Mouse (Mus musculus) limb, embryonic 13.5 days (tissue): ENCODE results near the gene Med13l. TPM values are rescaled to one million over a fixed set of nuclear protein-coding genes. Genes with fewer than 3 reads are reported as not detected.

ENCODE experiments used
- ATAC-seq: fragments of 200-750 bp; cut with Nextera tagmentation; 2 replicates; pipeline ENCODE4 v1.8.0; 2017; ENCODE audit warnings: low read depth, moderate number of reproducible peaks, moderate TSS enrichment; ENCODE audit not compliant: low FRiP score
- H3K27ac ChIP-seq: fragments of 300-500 bp; sonication (generic); 2 replicates; pipeline ENCODE4 v1.5.1; 2015; ENCODE audit warnings: inconsistent platforms, mild to moderate bottlenecking, moderate library complexity
- H3K27me3 ChIP-seq: fragments of 300-500 bp; sonication (generic); 2 replicates; pipeline ENCODE4 v1.6.1; 2015; ENCODE audit warnings: mild to moderate bottlenecking, inconsistent platforms
- H3K36me3 ChIP-seq: fragments of 300-500 bp; sonication (generic); 2 replicates; pipeline ENCODE4 v1.6.1; 2015; ENCODE audit warnings: inconsistent platforms, mild to moderate bottlenecking, moderate library complexity
- H3K4me1 ChIP-seq: fragments of 300-500 bp; sonication (generic); 2 replicates; pipeline ENCODE4 v1.6.1; 2015; ENCODE audit warnings: inconsistent platforms
- H3K4me2 ChIP-seq: fragments of 300-500 bp; sonication (generic); replicated peaks from 2 replicates; pipeline ENCODE4 v1.6.1; 2015; ENCODE audit warnings: inconsistent platforms, mild to moderate bottlenecking, moderate library complexity
- H3K4me3 ChIP-seq: fragments of 300-500 bp; sonication (generic); 2 replicates; pipeline ENCODE4 v1.5.1; 2015; ENCODE audit warnings: moderate library complexity, mild to moderate bottlenecking, inconsistent platforms
- H3K9ac ChIP-seq: fragments of 300-500 bp; sonication (generic); 2 replicates; pipeline ENCODE4 v1.6.1; 2015; ENCODE audit warnings: mild to moderate bottlenecking, inconsistent platforms
- H3K9me3 ChIP-seq: fragments of 300-500 bp; sonication (generic); 2 replicates; pipeline ENCODE4 v1.6.1; 2016; ENCODE audit warnings: inconsistent platforms
- whole genome bisulfite sequencing: fragments of 180-500 bp; shearing (Covaris S2); methylation state at CpG from one replicate; pipeline ENCODE4 v1.1.7; 2015; 5-methylcytosine and 5-hydroxymethylcytosine counted together
- polyA plus RNA-seq: library from polyadenylated mRNA; unstranded; fragments of >200 nt; fragmentation: Nextera tagmentation; extraction: Ambion mirVana; gene quantifications from 2 replicates; pipeline ENCODE4 v1.2.1, GENCODE M21; 2015

The Med13l gene
- polyA plus RNA-seq, 1 experiment from 2014 or later = 19.1 TPM

GRCm38 (mm10) chr5:118558841-118559240 lies 1.6 kb upstream of the Med13l start:
- H3K4me3 ChIP-seq = peak overlapping the region; percentile 78
- ATAC-seq = no peak
- WGBS = 64% methylated on average over 6 of the region's 6 CpGs
- H3K27me3 ChIP-seq = peaks cover 10% of the 10 kb centered on the region; the same call in 1 of the 2 replicates
- H3K9ac ChIP-seq = no peak overlapping the region
- peaks cover 4% of the 10 kb centered on the region; the same call in 1 of the 2 replicates for H3K9me3 ChIP-seq
- no peaks in the 10 kb centered on the region for H3K36me3 ChIP-seq
- H3K4me1 ChIP-seq = peaks cover 29% of the 10 kb centered on the region
- H3K27ac ChIP-seq = no peak overlapping the region
- peak overlapping the region; percentile 76 for H3K4me2 ChIP-seq

DNA sequence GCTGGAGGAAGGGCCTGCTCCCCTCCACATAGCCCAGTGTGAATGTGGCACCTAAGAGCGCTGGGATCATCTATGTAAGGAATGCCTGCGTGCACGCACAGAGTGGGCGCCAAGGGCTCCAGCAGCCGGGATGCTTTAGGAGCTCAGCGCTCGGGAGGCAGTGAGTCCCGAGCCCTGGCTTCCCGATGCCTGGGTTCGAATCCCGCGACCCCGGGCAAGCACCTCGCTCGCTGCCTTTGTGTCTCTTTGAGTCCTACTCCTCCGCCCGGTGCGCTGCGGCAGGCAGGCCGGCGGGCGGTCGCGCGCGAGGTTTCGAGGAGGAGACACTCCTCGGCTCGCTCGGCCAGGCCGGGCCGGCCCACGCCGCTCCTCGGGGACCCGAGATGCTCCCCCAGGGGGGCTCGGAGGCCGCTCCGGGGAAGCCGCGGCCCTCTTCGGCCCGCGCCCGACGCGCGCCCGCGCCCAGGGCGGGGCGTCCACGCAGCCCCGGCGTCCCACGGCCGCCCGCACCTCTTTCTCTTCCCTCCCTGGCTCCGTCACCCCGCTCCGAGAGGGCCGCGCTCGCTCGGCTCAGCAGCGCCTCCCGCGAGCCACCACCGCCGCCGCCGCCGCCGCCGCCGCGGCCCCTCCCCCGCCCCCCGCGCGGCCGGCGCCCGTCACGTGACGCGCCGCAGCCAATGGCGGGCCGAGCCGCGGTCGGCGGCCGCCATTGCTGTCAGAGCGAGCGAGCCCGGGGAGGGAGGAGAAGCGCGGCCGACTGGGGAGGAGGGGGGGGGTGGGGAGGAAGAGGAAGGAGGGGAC lies 695 bp upstream of the Med13l start:
- H3K4me3 ChIP-seq = peak overlapping the region; percentile 78
- H3K9me3 ChIP-seq = peaks cover 4% of the 10 kb centered on the region; the same call in 1 of the 2 replicates
- peak overlapping the region; percentile 76 for H3K4me2 ChIP-seq
- H3K27me3 ChIP-seq = peaks cover 10% of the 10 kb centered on the region; the same call in 1 of the 2 replicates
- H3K36me3 ChIP-seq = no peaks in the 10 kb centered on the region
- peak; percentile 91 for ATAC-seq
- under 1% methylated on average over 40 of the region's 101 CpGs for WGBS
- H3K27ac ChIP-seq = peak overlapping the region; percentile 98
- H3K9ac ChIP-seq = peak overlapping the region; percentile 93
- H3K4me1 ChIP-seq = peaks cover 37% of the 10 kb centered on the region

GRCm38 (mm10) chr5:118561086-118561987 lies 858 bp downstream of the Med13l start:
- 1% methylated on average over 57 of the region's 59 CpGs for WGBS
- Histone ChIP-seq H3K27ac (peak overlapping the region; percentile 93), H3K27me3 (peaks cover 3% of the 10 kb centered on the region; the same call in 1 of the 2 replicates), H3K36me3 (no peaks in the 10 kb centered on the region), H3K9me3 (no peaks in the 10 kb centered on the region), H3K9ac (peak overlapping the region; percentile 91), H3K4me2 (peak overlapping the region; percentile 84), H3K4me1 (peaks cover 53% of the 10 kb centered on the region), H3K4me3 (peak overlapping the region; percentile 78)
- no peak for ATAC-seq

DNA sequence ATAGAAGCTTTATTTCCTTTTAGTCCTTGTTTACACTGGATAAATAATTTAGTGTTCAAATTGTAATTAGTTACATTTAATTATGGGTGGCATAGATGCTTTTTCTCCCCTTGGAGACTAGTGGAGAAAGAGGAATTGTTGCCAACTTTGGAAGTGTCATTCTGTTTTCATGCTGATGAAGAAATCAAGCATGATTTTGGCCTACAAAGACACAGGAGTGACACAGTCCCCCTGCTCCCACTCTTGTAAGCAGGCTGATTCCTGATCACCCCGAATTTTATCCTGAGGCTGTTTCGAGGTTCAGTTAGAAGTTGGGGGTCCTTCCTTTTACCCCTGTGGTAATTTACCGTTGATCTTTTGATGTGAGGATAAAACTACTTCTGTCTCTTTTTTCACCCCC lies 1.7 kb downstream of the Med13l start:
- peak overlapping the region; percentile 91 for H3K9ac ChIP-seq
- no peak for ATAC-seq
- peak overlapping the region; percentile 84 for H3K4me2 ChIP-seq
- no peaks in the 10 kb centered on the region for H3K27me3 ChIP-seq
- 32% methylated on average over 3 of the region's 3 CpGs for WGBS
- H3K36me3 ChIP-seq = no peaks in the 10 kb centered on the region
- H3K27ac ChIP-seq = no peak overlapping the region
- no peaks in the 10 kb centered on the region for H3K9me3 ChIP-seq
- peaks cover 60% of the 10 kb centered on the region for H3K4me1 ChIP-seq
- H3K4me3 ChIP-seq = peak overlapping the region; percentile 78

GRCm38 (mm10) chr5:118563590-118563989 lies 3.1 kb downstream of the Med13l start:
- no peak for ATAC-seq
- no peaks in the 10 kb centered on the region for H3K9me3 ChIP-seq
- 23% methylated on average over 6 of the region's 6 CpGs for WGBS
- peaks cover 74% of the 10 kb centered on the region for H3K4me1 ChIP-seq
- no peaks in the 10 kb centered on the region for H3K27me3 ChIP-seq
- no peak overlapping the region for H3K9ac ChIP-seq
- peak overlapping the region; percentile 32 for H3K4me2 ChIP-seq
- H3K27ac ChIP-seq = no peak overlapping the region
- no peak overlapping the region for H3K4me3 ChIP-seq
- no peaks in the 10 kb centered on the region for H3K36me3 ChIP-seq

GRCm38 (mm10) chr5:118567395-118567794 lies 6.9 kb downstream of the Med13l start:
- H3K27me3 ChIP-seq = no peaks in the 10 kb centered on the region
- no peak for ATAC-seq
- H3K4me1 ChIP-seq = peaks cover 92% of the 10 kb centered on the region
- H3K27ac ChIP-seq = no peak overlapping the region
- no peaks in the 10 kb centered on the region for H3K36me3 ChIP-seq
- no peaks in the 10 kb centered on the region for H3K9me3 ChIP-seq
- no peak overlapping the region for H3K4me2 ChIP-seq
- 37% methylated on average over 7 of the region's 7 CpGs for WGBS
- H3K4me3 ChIP-seq = no peak overlapping the region
- no peak overlapping the region for H3K9ac ChIP-seq

DNA sequence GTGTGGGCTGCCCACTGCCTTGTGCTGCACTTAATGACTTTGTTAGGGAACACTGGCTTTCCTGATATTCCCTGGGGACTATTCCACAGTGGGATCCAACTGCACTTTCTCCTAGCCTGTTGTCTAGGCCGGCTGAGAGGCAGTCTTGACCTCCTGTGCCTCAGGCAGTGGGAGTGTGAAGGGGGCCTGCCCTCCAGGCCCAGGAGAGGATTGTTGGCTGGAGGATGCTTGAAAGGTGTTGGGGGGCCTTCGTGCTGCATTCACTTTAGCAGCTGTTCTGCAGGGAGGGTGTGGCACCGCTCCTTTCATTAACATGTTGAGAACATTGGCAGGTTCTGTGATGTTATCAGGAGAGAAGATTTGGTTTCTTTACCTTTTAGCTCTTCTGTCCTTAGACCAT lies 8.5 kb downstream of the Med13l start:
- H3K27ac ChIP-seq = no peak overlapping the region
- H3K4me1 ChIP-seq = peaks cover 93% of the 10 kb centered on the region
- 30% methylated on average over 3 of the region's 3 CpGs for WGBS
- no peaks in the 10 kb centered on the region for H3K9me3 ChIP-seq
- H3K4me2 ChIP-seq = no peak overlapping the region
- H3K36me3 ChIP-seq = no peaks in the 10 kb centered on the region
- H3K4me3 ChIP-seq = no peak overlapping the region
- no peak for ATAC-seq
- no peaks in the 10 kb centered on the region for H3K27me3 ChIP-seq
- 0 out of 2 replicates have a peak overlapping the region, but pooled peaks have one; percentile 39 for H3K9ac ChIP-seq

DNA sequence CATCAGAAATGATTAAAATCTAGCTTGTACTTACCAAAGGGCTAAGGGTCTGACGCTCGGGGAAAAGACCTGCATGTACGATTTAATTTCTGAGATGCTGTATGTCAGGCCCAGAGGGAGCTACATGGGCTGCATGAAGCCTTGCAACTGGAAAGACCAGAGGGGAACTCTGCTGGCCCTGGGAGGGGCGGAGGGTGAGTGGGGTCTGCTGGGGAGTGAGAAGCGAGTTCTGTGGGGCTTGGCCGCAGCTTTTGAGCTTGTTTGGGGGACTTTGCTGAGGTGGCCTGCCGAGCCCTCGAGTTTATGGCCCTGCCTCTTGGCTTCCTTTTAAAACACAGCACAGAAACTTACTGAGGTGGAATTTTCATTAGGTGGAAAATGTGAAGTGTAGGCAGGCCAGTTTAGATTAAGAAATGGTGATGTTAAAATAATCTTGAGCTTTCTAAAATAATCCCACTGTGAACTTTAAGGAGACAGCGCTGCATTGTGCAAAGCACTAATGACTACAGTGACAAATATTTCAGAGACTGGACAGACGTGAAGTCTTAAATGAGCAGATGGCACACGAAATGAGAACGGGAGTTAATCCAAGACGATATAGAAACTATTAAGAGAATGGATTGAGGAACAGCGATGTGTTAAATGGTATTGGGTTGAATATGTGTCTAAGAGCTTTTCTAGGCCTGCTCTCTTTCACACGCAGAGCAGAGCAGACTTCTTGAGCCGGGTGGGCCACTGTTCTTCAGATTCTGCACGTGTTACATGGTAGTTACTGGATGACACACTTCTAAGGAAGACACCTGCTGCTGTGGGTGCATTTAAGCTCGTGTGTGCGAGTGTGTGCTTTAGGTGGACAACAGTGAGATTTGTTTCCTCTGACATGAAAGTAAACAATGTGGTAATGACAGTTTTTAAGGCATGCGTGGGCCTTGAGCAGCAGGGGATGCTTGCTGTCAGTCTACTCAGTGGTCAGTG lies 9.4 kb downstream of the Med13l start:
- no peak overlapping the region for H3K4me3 ChIP-seq
- ATAC-seq = no peak
- H3K4me2 ChIP-seq = 0 out of 2 replicates have a peak overlapping the region, but pooled peaks have one; percentile 23
- no peak overlapping the region for H3K9ac ChIP-seq
- no peaks in the 10 kb centered on the region for H3K36me3 ChIP-seq
- H3K9me3 ChIP-seq = no peaks in the 10 kb centered on the region
- H3K4me1 ChIP-seq = peaks cover 94% of the 10 kb centered on the region
- H3K27ac ChIP-seq = peak overlapping the region; percentile 39; the same call in 1 of the 2 replicates
- H3K27me3 ChIP-seq = no peaks in the 10 kb centered on the region
- 51% methylated on average over 20 of the region's 20 CpGs for WGBS

- Histone ChIP-seq H3K4me2 (no peak overlapping the region), H3K27ac (no peak overlapping the region), H3K27me3 (no peaks in the 10 kb centered on the region), H3K4me1 (peaks cover 88% of the 10 kb centered on the region), H3K9me3 (no peaks in the 10 kb centered on the region), H3K9ac (0 out of 2 replicates have a peak overlapping the region, but pooled peaks have one; percentile 8), H3K36me3 (no peaks in the 10 kb centered on the region), H3K4me3 (no peak overlapping the region)
- no peak for ATAC-seq
- WGBS = 52% methylated on average over 4 of the region's 4 CpGs
These were observed 11.0 kb downstream of the Med13l start for GRCm38 (mm10) chr5:118571504-118571903.

- Histone ChIP-seq H3K4me3 (no peak overlapping the region), H3K27me3 (no peaks in the 10 kb centered on the region), H3K4me2 (peak overlapping the region; percentile 15), H3K9ac (no peak overlapping the region), H3K4me1 (peaks cover 77% of the 10 kb centered on the region), H3K9me3 (no peaks in the 10 kb centered on the region), H3K36me3 (no peaks in the 10 kb centered on the region), H3K27ac (no peak overlapping the region; the same call in 1 of the 2 replicates)
- 15% methylated on average over 3 of the region's 3 CpGs for WGBS
- peak; percentile 67; the same call in 1 of the 2 replicates for ATAC-seq
These were observed 13.8 kb downstream of the Med13l start for GRCm38 (mm10) chr5:118574236-118574635.

DNA sequence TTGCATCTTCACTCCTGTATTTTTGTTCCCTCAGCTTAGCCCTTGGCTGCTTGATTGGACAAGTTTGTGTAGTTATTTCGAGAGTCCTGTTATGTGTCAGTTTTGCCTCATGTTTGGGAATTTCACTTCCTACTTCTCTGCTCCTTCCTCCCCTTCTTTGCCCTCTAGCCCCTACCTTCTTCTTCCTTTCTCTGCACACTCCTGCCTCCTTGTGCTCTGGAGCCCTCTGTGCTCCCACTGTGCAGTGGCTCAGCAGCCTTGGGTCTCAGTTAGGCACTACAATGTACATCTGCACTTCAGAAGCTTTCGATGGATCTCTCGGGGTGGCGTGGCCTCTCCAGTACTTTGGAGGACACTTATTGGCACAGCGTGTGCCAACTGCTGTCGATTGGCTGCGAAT lies 14.5 kb downstream of the Med13l start:
- Histone ChIP-seq H3K27me3 (no peaks in the 10 kb centered on the region), H3K27ac (no peak overlapping the region), H3K4me2 (no peak overlapping the region), H3K36me3 (no peaks in the 10 kb centered on the region), H3K9me3 (no peaks in the 10 kb centered on the region), H3K4me1 (peaks cover 75% of the 10 kb centered on the region), H3K9ac (no peak overlapping the region), H3K4me3 (no peak overlapping the region)
- 70% methylated on average over 7 of the region's 7 CpGs for WGBS
- no peak for ATAC-seq
